Mouse (Mus musculus): ENCODE measurements at regions not wholly inside any gene's neighbourhood (a gene's known extent, or its start where the extent isn't known, plus 50 kb on each side); places are given as distances from the start of the nearest gene placed in this dataset.

DNA sequence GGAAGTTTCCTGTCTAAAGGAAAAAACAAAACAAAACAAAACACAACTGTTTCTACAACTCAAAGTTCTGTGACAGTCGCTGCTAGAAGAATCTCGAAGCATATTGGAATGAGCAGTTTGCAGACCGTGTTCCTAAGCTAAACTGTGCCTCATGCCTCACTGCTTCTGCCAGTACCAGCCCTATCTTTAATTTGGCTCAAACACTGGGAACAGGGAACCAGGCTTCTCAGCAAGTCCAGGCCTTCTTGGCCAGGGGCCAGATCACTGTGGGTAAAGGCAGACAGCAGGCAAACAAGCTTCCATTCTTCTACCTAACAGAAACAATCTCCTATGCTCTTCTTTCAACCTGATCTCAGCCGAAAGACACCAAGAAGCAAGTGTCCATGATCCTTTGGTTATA lies 56.5 kb downstream of the Tmsb4x start:
- DNase-seq (ENCODE audit: low spot score), result peak; percentile 11

DNA sequence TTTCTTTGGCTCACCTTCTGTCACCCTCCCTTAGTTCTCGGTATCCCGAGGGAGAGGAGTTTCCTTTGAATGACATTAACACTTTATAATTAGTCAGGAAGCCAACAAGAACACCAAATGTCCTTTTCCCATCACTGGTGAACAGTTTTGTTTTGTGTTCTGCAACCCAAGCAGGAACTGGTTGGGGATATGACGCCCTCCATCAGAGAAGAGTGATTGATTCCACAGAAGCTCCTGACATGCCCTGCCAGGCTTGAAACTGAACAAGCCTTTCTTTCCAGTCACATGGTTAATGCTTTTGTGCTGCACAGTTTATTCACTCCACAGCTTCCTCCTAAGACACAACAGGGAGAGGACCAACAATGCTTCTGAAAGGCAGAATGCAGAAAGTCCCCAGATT lies 57.8 kb downstream of the Tmsb4x start:
- DNase-seq (ENCODE audit: low spot score), result no peak

DNA sequence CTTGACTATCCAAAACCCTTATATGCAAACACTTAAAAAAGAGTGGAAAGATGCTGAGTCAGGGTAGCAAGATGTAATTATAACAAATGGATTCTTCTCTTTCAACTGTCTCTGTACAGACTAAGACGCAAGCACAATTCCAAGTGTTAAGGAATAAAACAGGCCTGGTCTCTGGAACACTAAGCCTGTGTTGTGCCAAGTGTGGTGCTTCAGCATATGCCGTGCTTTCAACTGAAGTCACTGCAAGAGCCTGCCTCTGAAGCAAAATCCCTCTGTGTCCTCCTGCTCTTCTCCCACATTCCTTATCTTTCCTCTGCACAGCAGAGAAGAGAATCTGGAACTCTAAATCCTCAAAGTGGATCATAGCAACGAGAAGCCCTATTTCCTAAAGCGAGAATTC lies 59.7 kb downstream of the Tmsb4x start:
- no peak for DNase-seq (ENCODE audit: low spot score)

DNA sequence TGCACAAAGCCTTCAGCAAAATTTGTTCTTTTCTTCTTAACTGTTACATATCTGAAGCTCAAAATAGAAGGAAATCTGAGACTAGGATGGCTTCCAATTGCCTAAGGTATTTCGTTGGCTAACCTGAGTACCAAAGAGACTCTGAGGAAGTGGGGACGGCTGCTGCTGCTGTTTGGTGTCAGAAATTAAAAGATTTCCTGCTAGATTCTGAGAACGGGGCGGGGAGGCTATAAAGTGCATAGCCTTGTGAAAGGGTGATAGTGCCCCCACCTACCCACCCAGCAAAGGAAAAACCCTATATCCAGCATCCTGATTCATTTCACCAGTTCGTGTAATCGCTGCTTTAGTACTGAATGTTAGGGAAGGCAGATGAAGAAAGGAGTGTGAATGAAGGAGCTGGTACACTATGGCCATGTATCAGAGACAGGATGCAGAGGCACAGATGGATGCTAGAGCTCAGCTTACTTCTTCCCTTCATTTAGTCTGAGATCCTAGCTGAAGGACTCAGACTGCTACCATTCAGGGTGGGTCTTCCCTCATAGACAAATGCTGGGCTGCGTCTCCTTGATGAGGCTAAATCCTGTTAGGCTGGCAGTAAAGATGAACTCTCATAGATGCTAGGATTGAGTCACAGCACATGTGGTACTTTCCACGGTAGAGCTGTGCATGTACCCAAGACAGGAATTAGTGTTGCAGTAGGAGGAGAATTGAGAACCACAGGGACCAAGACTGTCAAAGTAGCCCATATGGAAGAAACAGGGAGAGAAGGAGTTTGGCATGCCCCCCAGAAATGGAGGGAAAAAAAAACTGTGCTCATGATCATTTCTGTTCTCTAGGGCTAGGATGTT lies 62.4 kb downstream of the Tmsb4x start:
- DNase-seq (ENCODE audit: low spot score), result no peak

DNA sequence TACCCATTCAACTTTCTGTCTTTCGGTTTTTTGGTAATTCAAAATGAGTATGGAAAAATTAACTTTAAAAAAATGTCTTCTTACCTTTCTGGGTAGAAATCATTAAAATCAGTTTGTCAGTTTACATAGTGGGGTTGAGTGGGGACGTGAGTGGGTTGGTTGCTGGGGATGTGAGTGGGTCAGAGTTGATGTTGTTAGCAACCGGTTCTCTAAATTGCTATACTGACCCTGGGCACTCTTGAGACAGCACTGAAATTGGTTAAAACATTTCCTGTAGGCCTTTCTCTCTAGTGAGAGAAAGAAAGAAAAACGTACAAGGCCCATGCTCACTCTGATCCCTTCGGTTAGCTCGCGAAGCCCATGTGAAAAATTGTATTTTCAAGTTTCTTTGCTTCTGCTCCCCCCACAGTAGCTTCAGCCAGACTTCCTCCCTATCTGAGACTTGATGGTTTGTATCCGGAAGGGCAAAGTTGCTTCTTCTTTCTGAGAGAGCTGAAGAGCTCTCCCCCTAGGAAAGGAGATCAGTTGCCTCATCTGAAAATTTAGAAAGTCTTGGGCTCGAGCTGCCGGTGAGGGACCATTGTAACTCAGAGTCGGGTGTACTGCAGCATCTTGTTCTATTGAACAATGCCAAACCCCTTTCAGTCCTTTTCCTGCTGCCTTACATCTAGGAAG lies 63.5 kb downstream of the Tmsb4x start:
- no peak for DNase-seq (ENCODE audit: low spot score)

DNA sequence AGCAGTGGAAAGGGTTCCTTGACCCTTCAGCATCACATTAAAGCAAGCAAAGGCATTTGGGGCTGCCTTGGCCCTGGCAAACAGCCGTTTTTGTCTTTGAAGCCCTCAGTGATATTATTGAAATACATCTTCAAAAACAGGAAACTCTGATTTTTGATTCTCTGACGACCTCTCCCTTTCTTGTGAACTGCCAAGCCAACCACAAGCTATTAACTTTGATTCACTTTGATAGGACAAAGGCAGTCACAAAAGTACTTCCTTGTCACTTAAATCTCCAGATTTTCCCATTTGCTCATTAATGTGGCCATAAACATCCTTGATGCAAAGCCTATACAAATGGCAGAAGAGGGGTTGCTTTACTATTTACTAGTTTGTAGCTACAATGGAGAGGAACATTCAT lies 70.0 kb downstream of the Tmsb4x start:
- no peak for DNase-seq (ENCODE audit: low spot score)

DNA sequence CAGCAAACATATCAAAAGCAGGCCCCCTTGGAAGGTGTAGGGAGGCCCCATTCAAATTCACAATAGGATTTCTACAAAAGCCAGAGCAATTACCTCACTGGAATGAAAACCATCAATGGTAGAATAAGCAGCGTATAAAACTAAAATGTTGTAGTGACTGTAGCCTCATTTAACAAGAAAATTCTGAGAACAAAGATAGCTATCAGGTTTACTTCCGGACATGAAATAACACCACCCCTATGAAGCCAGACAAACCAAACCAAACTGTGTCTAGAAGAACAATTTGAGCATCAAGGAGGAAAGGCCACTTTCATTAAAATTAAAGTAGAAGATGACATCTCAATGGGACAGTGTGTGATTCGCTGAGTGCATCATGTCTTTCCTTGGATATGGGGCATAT lies 74.9 kb downstream of the Tmsb4x start:
- DNase-seq (ENCODE audit: low spot score), result no peak

DNA sequence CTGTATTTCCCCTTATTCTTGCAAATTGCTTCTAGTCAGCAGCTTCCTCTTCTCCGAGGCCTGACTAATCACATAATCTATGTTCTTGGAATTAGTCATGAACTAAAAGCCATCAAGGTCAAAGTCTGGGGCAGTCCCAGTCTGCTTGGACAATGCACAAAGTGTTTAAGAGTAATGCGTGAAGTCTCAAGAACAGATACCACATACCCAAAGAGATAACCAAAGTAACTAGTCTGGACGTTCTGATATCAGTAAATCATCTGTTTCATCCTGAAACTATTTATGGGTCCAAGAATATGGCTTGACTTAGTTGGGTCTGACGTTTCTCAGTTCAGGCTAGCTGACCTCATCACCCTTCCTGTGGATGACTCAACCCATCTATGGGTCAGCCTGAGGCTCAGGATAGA lies 76.1 kb downstream of the Tmsb4x start:
- DNase-seq (ENCODE audit: low spot score), result no peak

DNA sequence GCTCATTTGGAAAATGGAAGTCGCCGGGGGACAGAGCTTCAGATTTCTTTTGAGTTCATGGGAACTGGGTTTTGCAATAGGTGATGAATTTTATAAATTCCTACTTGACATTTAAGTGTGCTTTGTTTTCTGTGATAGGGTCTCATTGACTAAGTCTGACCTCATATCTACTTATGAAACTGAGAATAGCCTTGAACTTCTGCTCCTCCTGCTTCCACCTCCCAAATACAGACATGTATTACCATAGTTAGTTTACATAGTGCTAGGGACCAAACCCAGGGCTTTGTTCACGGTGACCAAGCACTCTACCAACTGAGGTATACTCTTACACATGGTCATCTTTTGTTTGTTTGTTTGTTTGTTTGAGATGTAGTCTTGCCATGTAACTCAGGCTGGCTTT lies 77.8 kb downstream of the Tmsb4x start:
- no peak for DNase-seq (ENCODE audit: low spot score)

DNA sequence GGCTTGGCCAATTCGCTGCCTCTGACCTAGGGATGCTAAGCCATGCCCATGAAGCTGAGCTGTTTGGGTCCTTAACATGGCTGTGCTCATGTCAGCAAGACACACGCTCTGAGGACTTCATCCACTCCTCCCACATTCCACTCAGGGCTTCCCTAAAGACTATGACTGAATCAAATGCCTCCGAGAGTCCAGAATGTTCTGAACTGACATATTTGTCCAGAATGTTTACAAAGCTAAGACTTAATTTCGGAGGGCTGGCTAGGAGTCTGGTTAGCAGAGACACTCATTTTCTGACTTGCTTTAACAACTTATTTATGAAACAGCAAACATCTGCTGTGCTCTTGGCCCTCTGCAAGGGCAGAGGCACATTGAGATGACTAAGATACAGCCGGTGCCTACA lies 78.5 kb downstream of the Tmsb4x start:
- DNase-seq (ENCODE audit: low spot score), result no peak

DNA sequence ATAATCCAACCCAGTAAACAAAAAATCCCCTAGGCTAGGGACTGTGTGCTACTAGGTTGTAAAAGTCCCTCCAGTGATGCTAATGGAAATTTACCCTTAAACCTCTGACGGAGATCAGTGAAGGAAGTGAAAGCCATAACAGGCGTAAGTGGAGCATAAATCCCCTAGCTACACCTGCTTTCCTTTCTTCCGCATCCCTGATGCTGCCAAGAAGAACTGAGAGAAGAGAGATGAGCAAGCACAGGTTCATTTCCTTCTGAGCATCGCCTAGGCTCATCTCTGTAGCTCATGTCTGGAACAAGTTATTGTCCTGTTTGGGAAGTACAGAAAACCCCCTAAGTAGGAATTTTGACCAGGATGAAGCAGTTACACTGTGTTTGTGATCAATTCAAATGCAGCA lies 89.8 kb downstream of the Tmsb4x start:
- no peak for DNase-seq (ENCODE audit: low spot score)

DNA sequence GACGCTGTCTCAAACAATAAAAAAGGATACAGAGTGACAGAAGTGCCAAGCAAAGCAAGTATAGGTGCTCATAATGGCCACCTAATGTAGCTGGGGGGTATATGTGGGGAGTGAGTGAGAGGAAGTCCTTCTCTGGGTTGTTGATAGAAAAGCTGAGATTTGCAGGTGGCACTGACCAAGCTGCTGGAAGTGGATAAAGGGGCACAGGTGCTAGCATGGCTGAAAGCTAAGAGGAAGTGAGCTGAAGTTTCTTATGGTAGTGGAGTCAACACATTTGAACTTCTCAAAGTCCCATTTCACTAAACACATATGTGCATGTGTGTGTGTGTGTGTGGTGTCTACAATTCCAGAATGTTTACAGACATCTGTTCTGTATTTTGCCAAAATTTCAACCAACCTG lies 94.0 kb downstream of the Tmsb4x start:
- no peak for DNase-seq (ENCODE audit: low spot score)

DNA sequence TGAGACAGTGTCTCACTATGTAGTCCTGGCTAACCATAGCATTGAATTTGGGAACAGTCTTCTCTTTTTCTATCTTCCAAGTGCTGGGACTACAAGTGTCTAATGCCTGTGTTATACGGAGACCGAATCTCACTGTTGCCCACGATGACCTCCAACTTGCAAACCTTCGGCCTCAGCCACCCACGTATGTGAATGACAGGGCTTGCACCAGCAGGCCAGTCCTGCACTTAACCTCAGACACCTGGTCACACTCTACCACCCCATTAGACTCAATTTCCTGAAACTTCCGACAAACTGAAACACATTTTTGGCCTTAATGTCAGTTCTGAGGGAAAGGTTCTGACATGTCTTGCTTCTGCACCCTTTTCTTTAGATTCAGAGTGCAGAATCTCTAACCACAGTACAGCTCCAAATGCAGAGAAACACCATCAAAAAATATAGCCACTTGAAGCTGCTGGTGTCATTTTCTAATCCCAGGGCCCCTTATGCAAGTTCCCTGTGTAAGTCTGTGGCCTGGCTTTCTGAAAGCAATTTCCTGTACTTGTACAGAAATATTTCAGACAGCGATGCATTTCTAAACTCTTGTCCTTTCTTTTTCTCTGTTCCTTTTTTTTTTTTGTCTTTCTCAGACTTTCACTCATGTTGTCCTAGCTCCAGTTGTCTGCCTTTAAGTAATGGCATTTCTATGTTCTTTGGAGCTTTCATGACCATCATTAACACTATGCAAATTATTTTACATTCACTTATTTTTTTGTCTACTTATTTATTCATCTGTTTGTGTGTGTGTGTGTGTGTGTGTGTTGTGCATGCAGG lies 97.8 kb downstream of the Tmsb4x start:
- no peak for DNase-seq (ENCODE audit: low spot score)

DNA sequence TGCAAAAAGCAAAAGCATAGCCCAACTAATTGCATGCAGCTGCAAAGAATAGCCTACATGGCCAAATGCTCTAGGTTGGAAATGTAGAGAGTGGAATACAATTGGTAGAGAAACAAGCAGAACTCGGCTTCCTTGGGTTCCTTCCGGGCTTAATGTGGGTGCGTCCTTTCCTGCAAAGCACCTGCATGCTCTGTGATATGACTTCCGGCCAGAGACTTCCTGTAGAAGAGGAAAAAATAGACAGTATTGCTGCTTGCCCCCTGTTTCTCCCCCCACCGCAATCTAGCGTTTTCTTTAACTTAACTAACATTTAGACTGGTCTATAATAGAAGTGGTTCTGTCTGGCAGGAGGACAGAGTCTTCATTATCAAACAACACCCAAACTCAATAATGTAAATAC lies 100.8 kb downstream of the Tmsb4x start:
- no peak for DNase-seq (ENCODE audit: low spot score)

DNA sequence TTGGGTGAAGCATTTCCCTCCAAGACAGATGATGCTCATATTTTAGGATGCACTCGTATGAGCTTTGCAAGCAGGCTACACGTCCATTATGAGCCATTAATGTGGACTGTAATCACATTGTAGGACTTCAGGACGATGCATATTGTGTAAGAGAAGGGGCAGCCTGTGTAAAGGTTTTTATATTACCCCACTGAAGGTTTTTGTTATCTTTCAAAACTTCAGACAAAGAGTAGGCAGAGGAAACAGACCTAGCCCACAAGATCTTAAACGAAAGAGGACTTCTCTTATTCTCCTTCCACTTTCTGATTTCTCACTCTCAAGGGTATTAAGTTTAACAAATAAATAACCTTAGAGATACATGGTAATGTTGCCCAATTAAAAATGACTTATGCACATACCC lies 101.6 kb downstream of the Tmsb4x start:
- DNase-seq (ENCODE audit: low spot score), result no peak

DNA sequence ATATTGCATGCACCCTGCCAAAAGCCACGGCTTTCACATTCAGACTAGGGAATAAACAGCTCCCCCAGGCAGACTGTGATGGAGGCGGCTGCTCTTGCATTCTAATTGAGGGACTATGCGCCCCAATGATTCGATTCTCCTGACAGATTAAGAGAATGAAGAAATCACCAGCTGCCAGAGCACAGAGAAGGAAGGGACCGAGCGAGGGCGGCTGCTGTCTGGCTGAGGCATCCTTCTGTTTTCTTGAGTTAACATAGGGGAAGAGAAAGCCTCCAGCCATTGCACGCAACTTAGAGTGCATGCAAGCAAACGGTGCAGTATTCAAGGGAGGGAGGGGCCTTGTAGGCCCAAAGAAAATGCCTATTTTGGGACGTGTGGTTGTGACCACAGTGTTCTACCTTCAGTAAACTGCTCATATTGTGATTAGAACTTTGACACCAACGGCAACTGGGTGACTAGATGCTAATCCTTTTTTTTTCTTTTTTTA lies 103.1 kb downstream of the Tmsb4x start:
- DNase-seq (ENCODE audit: low spot score), result no peak

DNA sequence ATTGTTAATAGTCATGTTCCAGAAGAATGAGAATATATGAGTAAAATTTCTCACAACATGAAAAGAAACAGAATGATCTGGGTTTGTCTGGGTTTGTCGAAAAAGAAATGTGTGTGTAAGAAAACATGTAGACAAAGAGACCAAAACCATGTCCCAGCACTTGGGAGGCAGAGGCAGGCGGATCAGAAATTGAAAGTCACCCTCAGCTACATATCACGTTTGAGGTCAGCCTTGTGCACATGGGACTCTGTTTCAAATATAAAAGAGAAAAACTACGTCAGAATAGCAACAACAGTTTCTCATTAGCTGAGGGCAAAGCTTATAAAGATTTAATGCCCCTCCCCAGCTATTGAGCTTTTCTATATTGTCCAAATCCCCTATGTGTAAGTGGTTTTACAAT lies 103.8 kb downstream of the Tmsb4x start:
- no peak for DNase-seq (ENCODE audit: low spot score)

DNA sequence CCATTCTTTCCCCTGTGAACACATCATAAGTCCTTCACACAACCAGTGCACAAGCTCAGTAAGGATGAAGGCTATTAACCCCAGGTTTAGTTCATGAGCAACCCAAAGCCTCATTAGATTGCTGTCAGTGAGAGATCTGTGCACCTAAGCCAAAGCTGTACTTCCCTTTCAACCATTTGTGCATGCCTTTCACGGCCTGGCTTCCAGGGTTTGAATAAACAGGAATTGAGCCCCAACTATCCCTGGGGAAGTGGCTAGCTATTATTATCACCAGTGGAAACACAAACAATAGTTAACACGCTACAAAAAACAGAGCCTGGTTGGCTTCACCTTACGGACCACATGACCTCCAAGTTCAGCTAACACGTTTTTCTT lies 104.9 kb downstream of the Tmsb4x start:
- DNase-seq (ENCODE audit: low spot score), result no peak

DNA sequence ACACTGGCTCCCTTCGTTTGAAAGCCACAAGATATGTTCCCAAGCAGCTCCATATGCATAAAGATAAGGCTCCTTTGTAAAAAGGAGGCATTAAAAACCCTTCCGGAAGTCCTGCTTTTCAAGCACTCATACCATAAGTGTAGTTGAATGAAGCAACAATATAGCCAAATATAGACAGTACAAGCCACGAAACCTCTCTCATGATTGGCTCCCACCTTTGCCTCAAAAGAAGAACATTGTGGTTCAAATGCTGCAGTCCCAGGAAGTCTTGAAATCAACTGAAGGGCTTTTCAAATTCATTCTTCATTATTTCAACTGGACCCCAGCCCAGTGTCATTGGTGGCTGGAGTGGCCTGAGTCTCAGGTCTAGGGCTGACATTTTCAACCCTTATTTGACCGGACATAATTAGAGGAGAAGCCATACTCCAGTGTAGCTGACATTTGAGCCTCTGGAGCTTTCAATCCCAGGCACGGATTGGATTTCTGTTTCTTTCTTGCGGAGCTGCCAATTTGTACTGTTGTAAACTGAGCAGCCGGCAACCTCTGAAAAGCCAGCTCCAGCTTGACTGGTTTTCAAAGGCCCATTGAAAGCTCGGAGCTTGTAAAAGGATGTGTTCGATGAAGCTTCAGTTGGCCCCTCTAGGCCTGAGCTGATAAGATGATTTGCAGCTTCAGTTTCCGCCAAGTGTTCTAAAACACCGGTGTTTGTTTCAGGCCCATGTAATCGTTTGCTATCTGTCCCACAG lies 105.4 kb downstream of the Tmsb4x start:
- DNase-seq (ENCODE audit: low spot score), result no peak

DNA sequence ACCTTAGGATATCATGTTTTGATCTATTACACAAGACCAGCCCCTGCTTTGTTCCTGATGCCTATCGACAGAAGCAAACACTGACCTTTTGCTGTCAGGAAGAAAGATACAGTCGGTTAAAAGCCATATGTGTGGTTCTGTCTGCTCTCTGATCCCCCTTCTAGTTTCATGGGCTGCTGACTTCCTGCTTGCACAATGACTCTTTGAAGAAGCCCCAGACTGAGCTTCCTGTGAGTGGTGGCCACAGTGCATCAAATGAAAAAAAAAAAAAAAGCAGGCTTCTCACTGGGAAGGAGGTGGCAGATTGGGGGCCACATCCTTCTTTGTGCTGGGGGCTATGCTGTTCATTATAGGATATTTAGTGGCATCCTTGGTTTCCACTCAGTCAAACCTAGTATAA lies 107.2 kb downstream of the Tmsb4x start:
- no peak for DNase-seq (ENCODE audit: low spot score)

DNA sequence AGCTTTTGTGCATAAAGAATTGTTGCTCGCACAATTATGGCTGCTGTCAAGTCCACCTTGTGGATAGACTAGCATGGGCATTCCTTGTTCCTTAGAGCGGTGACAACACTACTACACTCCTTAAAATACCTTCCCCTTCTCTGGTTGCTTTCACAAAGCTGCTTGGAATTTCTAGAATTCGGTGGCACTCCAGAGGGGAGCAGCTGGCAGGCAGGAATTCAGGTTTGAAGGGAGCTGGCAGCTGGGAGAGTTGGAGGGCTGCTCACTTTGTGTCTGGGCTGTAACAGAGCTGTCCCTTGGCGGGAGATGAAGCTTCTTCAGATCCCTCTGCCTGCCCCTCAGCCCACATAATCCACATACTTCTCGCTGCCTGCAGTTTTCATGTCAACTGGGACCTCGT lies 109.7 kb downstream of the Tmsb4x start:
- no peak for DNase-seq (ENCODE audit: low spot score)

DNA sequence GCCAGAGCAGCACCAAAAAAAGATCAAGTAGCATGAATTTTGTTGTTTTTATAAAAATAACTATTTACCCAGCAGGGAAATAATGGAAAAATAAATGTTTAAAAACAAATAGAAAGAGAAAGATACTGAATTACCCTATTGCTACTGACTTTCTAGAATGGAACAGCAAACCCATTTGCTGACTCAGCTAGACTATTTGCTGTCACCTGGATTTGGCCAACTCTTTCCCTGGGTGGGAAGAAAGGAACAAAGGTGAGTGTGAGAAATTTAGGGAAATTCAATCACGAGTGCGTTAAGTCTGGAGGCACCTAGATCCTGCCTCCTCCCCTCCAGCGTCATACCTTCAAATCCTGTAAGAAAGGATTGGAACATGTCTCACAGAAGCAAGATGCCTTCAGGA lies 110.2 kb downstream of the Tmsb4x start:
- no peak for DNase-seq (ENCODE audit: low spot score)
